Mouse (Mus musculus): ENCODE data around the gene Mien1. TPM values are rescaled to one million over a fixed set of nuclear protein-coding genes. Genes with fewer than 3 reads are reported as not detected.

Gene Mien1
- polyA plus RNA-seq, 1 experiment from 2014 or later: 83.8 TPM

GRCm38 (mm10) chr11:98412797-98413301, 25.9 kb downstream of the Mien1 start:
- Histone ChIP-seq H3K27me3 (ENCODE audit: insufficient read depth, low read length) (peaks cover 39% of the 10 kb centered on the region), H3K9ac (replicated peaks) (peak overlapping the region; percentile 65), H3K4me2 (ENCODE audit: low read depth, low read length) (peak overlapping the region; percentile 75), H3K27ac (ENCODE audit: low read depth) (peak overlapping the region; percentile 39; the same call in 1 of the 2 replicates), H3K4me3 (ENCODE audit: low read depth, low read length) (peak overlapping the region; percentile 58), H3K9me3 (ENCODE audit: low read length) (no peaks in the 10 kb centered on the region), H3K4me1 (ENCODE audit: insufficient read depth) (no peaks in the 10 kb centered on the region; the same call in none of the 2 replicates), H3K36me3 (replicated peaks; ENCODE audit: insufficient read depth, low read length) (no peaks in the 10 kb centered on the region)
- ATAC-seq: peak; percentile 62; the same call in 1 of the 2 replicates
- no peak for TF ChIP-seq CTCF (IDR thresholded peaks at IDR 0.05; ENCODE audit: low read depth)
- no peak for TF ChIP-seq EP300 (IDR thresholded peaks at IDR 0.05; ENCODE audit: low read depth)
- DNase-seq: no peak
- WGBS (ENCODE audit: insufficient replicate concordance): 1% methylated on average over 39 of the region's 40 CpGs

GRCm38 (mm10) chr11:98412273-98412796, 26.5 kb downstream of the Mien1 start, which contains the start of gene Erbb2:
TSS of gene Erbb2 (plus strand) at chr11:98412470.
- H3K9me3 ChIP-seq (ENCODE audit: low read length): no peaks in the 10 kb centered on the region
- H3K4me1 ChIP-seq (ENCODE audit: insufficient read depth): no peaks in the 10 kb centered on the region; the same call in none of the 2 replicates
- peak within 1 kb of the TSS; percentile 65 for H3K9ac ChIP-seq (replicated peaks)
- DNase-seq: peak; percentile 72
- H3K36me3 ChIP-seq (replicated peaks; ENCODE audit: insufficient read depth, low read length): no peaks in the 10 kb centered on the region
- TF ChIP-seq EP300 (IDR thresholded peaks at IDR 0.05; ENCODE audit: low read depth) (no peak), CTCF (IDR thresholded peaks at IDR 0.05; ENCODE audit: low read depth) (no peak)
- H3K27ac ChIP-seq (ENCODE audit: low read depth): peak within 1 kb of the TSS; percentile 39; the same call in 1 of the 2 replicates
- H3K4me2 ChIP-seq (ENCODE audit: low read depth, low read length): peak within 1 kb of the TSS; percentile 75
- 1% methylated on average over 32 of the region's 49 CpGs for WGBS (ENCODE audit: insufficient replicate concordance)
- ATAC-seq: peak; percentile 81
- peak within 1 kb of the TSS; percentile 58 for H3K4me3 ChIP-seq (ENCODE audit: low read depth, low read length)
- H3K27me3 ChIP-seq (ENCODE audit: insufficient read depth, low read length): peaks cover 39% of the 10 kb centered on the region

GRCm38 (mm10) chr11:98409341-98409822, 29.4 kb downstream of the Mien1 start:
- no peaks in the 10 kb centered on the region; the same call in none of the 2 replicates for H3K4me1 ChIP-seq (ENCODE audit: insufficient read depth)
- no peak overlapping the region for H3K4me3 ChIP-seq (ENCODE audit: low read depth, low read length)
- H3K27ac ChIP-seq (ENCODE audit: low read depth): no peak overlapping the region
- no peak overlapping the region; the same call in 1 of the 2 replicates for H3K9ac ChIP-seq (replicated peaks)
- no peaks in the 10 kb centered on the region for H3K9me3 ChIP-seq (ENCODE audit: low read length)
- H3K4me2 ChIP-seq (ENCODE audit: low read depth, low read length): no peak overlapping the region
- DNase-seq (no peak), ATAC-seq (no peak)
- TF ChIP-seq CTCF (IDR thresholded peaks at IDR 0.05; ENCODE audit: low read depth) (no peak), EP300 (IDR thresholded peaks at IDR 0.05; ENCODE audit: low read depth) (no peak)
- 7% methylated on average over 10 of the region's 10 CpGs for WGBS (ENCODE audit: insufficient replicate concordance)
- H3K27me3 ChIP-seq (ENCODE audit: insufficient read depth, low read length): peaks cover 35% of the 10 kb centered on the region
- no peaks in the 10 kb centered on the region for H3K36me3 ChIP-seq (replicated peaks; ENCODE audit: insufficient read depth, low read length)

- TF ChIP-seq CTCF (IDR thresholded peaks at IDR 0.05; ENCODE audit: low read depth): no peak
- TF ChIP-seq EP300 (IDR thresholded peaks at IDR 0.05; ENCODE audit: low read depth): no peak
- Histone ChIP-seq H3K9ac (replicated peaks) (no peak overlapping the region), H3K27ac (ENCODE audit: low read depth) (no peak overlapping the region), H3K9me3 (ENCODE audit: low read length) (no peaks in the 10 kb centered on the region), H3K27me3 (ENCODE audit: insufficient read depth, low read length) (peaks cover 31% of the 10 kb centered on the region), H3K36me3 (replicated peaks; ENCODE audit: insufficient read depth, low read length) (no peaks in the 10 kb centered on the region), H3K4me1 (ENCODE audit: insufficient read depth) (no peaks in the 10 kb centered on the region; the same call in none of the 2 replicates), H3K4me2 (ENCODE audit: low read depth, low read length) (no peak overlapping the region), H3K4me3 (ENCODE audit: low read depth, low read length) (no peak overlapping the region)
- 45% methylated on average over 8 of the region's 8 CpGs for WGBS (ENCODE audit: insufficient replicate concordance)
- DNase-seq: no peak
- ATAC-seq: no peak
Measured at GRCm38 (mm10) chr11:98408872-98409271, 29.9 kb downstream of the Mien1 start.

- Histone ChIP-seq H3K9me3 (ENCODE audit: low read length) (no peaks in the 10 kb centered on the region), H3K4me2 (ENCODE audit: low read depth, low read length) (no peak overlapping the region), H3K4me3 (ENCODE audit: low read depth, low read length) (no peak overlapping the region), H3K4me1 (ENCODE audit: insufficient read depth) (no peaks in the 10 kb centered on the region), H3K27me3 (ENCODE audit: insufficient read depth, low read length) (peaks cover 9% of the 10 kb centered on the region), H3K9ac (replicated peaks) (no peak overlapping the region), H3K36me3 (replicated peaks; ENCODE audit: insufficient read depth, low read length) (no peaks in the 10 kb centered on the region), H3K27ac (ENCODE audit: low read depth) (no peak overlapping the region)
- DNase-seq: no peak
- 76% methylated on average over 6 of the region's 6 CpGs for WGBS (ENCODE audit: insufficient replicate concordance)
- no peak for ATAC-seq
- no peak for TF ChIP-seq CTCF (IDR thresholded peaks at IDR 0.05; ENCODE audit: low read depth)
- no peak for TF ChIP-seq EP300 (IDR thresholded peaks at IDR 0.05; ENCODE audit: low read depth)
Measured at GRCm38 (mm10) chr11:98406621-98407020, 32.2 kb downstream of the Mien1 start.

GRCm38 (mm10) chr11:98400816-98401215, 38.0 kb downstream of the Mien1 start:
- H3K27ac ChIP-seq (ENCODE audit: low read depth): peak overlapping the region; percentile 99
- no peak for TF ChIP-seq CTCF (IDR thresholded peaks at IDR 0.05; ENCODE audit: low read depth)
- no peak for TF ChIP-seq EP300 (IDR thresholded peaks at IDR 0.05; ENCODE audit: low read depth)
- ATAC-seq (peak; percentile 22; the same call in 1 of the 2 replicates), DNase-seq (no peak)
- H3K27me3 ChIP-seq (ENCODE audit: insufficient read depth, low read length): no peaks in the 10 kb centered on the region
- H3K4me3 ChIP-seq (ENCODE audit: low read depth, low read length): peak overlapping the region; percentile 77
- H3K9me3 ChIP-seq (ENCODE audit: low read length): no peaks in the 10 kb centered on the region
- 49% methylated on average over 3 of the region's 3 CpGs for WGBS (ENCODE audit: insufficient replicate concordance)
- H3K36me3 ChIP-seq (replicated peaks; ENCODE audit: insufficient read depth, low read length): no peaks in the 10 kb centered on the region
- H3K9ac ChIP-seq (replicated peaks): peak overlapping the region; percentile 83
- peak overlapping the region; percentile 80 for H3K4me2 ChIP-seq (ENCODE audit: low read depth, low read length)
- H3K4me1 ChIP-seq (ENCODE audit: insufficient read depth): peaks cover 12% of the 10 kb centered on the region; the same call in 1 of the 2 replicates

All from liver, postnatal 0 days (tissue).